Mouse (Mus musculus) neural tube, embryonic 12.5 days (tissue): ENCODE measurements around the gene Elf2. TPM values are rescaled to one million over a fixed set of nuclear protein-coding genes. Genes with fewer than 3 reads are reported as not detected.
A peak's percentile ranks its signal among the peaks of the same experiment; 100 is the strongest.

Experiments used
- ATAC-seq: fragments of 200-750 bp; cut with Nextera tagmentation; 2 replicates; pipeline ENCODE4 v1.8.0; 2017; ENCODE audit warnings: low read depth, mild to moderate bottlenecking, moderate TSS enrichment, moderate library complexity; ENCODE audit not compliant: low FRiP score
- H3K27ac ChIP-seq: fragments of 300-500 bp; sonication (generic); 2 replicates; pipeline ENCODE4 v1.5.1; 2016
- H3K27me3 ChIP-seq: fragments of 300-500 bp; sonication (generic); replicated peaks from 2 replicates; pipeline ENCODE4 v1.6.1; 2016; ENCODE audit warnings: mild to moderate bottlenecking
- H3K36me3 ChIP-seq: fragments of 300-500 bp; sonication (generic); 2 replicates; pipeline ENCODE4 v1.6.1; 2016; ENCODE audit warnings: mild to moderate bottlenecking
- H3K4me1 ChIP-seq: fragments of 300-500 bp; sonication (generic); 2 replicates; pipeline ENCODE4 v1.6.1; 2016
- H3K4me2 ChIP-seq: fragments of 300-500 bp; sonication (generic); replicated peaks from 2 replicates; pipeline ENCODE4 v1.6.1; 2016; ENCODE audit warnings: mild to moderate bottlenecking
- H3K4me3 ChIP-seq: fragments of 300-500 bp; sonication (generic); 2 replicates; pipeline ENCODE4 v1.5.1; 2016
- H3K9ac ChIP-seq: fragments of 300-500 bp; sonication (generic); 2 replicates; pipeline ENCODE4 v1.6.1; 2016; ENCODE audit warnings: mild to moderate bottlenecking
- H3K9me3 ChIP-seq: fragments of 300-500 bp; sonication (generic); 2 replicates; pipeline ENCODE4 v1.6.1; 2016; ENCODE audit warnings: mild to moderate bottlenecking
- WGBS: fragments of 180-500 bp; shearing (Covaris S2); methylation state at CpG from one replicate; pipeline ENCODE4 v1.1.7; 2016; 5-methylcytosine and 5-hydroxymethylcytosine counted together
- polyA plus RNA-seq: library from polyadenylated mRNA; unstranded; fragments of >200 nt; fragmentation: Nextera tagmentation; extraction: Ambion mirVana; gene quantifications from 2 replicates; pipeline ENCODE4 v1.2.1, GENCODE M21; 2016

Elf2 gene
- polyA plus RNA-seq, 1 experiment from 2014 or later: 41.2 TPM

DNA sequence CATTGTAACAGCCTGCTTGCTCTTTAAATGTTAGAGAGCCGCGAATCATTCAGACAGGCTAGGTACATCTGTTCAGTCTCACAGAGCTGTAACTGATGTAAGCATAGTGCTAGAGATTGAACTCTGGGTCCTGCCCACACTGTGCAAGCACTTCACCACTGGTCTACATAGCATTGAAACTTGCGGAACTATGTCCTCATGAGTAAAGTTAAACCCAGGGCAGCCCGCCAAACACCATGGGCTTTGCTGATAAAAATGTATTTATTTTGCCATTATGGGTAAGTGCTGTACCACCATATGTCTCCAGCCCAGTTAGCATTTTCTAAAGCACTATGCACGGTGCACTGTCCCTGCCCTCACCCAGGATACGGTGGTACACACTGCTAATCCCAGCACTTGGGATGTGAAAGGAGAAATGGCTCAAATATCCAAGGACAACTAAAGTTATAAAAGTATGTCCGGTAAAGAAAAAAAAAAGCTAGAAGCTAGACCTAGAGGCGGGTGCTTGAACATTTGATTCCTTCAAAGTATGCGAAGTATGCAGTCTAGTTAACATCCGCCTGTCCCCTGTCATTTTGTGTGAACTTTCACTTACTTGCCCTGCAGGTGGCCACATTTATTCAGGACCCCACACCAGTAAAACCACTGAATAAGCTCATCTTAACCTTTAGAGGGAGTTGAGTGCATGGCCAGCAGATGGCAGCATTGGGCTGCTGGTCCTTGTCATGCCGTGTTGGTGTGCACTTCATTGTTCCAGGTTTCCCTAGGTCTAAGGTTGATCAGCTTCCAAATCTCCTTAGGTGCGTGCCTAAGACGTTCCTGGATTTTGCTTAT is 106.3 kb downstream of the Elf2 start:
- Histone ChIP-seq H3K36me3 (no peaks in the 10 kb centered on the region; the same call in 1 of the 2 replicates), H3K9me3 (no peaks in the 10 kb centered on the region), H3K27me3 (no peaks in the 10 kb centered on the region), H3K27ac (no peak overlapping the region), H3K4me3 (no peak overlapping the region), H3K4me1 (0 out of 2 replicates have a peak, but pooled peaks cover 6% of the 10 kb centered on the region), H3K9ac (no peak overlapping the region), H3K4me2 (no peak overlapping the region)
- WGBS: 57% methylated on average over 13 of the region's 13 CpGs
- ATAC-seq: peak; percentile 81

DNA sequence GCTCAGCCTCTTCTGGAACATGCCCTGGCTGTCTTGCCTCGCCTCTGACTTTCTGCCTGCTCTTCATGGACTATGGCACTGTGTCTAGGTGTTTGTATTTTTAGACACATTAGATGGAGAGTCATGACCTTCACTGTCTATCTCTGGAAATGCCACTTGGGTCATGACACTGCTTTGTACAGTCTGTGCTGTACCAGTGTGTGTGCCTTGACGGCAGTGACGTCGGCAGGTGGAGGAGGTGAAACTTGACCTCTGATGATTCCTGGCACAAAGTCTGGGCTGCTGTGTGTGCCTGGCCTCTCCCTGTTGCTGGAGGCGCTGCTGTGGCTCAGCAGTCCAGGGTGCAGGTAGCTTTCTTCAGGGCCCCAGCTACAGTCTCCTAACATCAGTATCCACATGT is 107.0 kb downstream of the Elf2 start:
- Histone ChIP-seq H3K4me3 (no peak overlapping the region), H3K36me3 (no peaks in the 10 kb centered on the region; the same call in 1 of the 2 replicates), H3K4me2 (no peak overlapping the region), H3K27me3 (no peaks in the 10 kb centered on the region), H3K9me3 (no peaks in the 10 kb centered on the region), H3K27ac (no peak overlapping the region), H3K9ac (no peak overlapping the region), H3K4me1 (0 out of 2 replicates have a peak, but pooled peaks cover 6% of the 10 kb centered on the region)
- ATAC-seq: no peak
- 73% methylated on average over 5 of the region's 5 CpGs for WGBS

DNA sequence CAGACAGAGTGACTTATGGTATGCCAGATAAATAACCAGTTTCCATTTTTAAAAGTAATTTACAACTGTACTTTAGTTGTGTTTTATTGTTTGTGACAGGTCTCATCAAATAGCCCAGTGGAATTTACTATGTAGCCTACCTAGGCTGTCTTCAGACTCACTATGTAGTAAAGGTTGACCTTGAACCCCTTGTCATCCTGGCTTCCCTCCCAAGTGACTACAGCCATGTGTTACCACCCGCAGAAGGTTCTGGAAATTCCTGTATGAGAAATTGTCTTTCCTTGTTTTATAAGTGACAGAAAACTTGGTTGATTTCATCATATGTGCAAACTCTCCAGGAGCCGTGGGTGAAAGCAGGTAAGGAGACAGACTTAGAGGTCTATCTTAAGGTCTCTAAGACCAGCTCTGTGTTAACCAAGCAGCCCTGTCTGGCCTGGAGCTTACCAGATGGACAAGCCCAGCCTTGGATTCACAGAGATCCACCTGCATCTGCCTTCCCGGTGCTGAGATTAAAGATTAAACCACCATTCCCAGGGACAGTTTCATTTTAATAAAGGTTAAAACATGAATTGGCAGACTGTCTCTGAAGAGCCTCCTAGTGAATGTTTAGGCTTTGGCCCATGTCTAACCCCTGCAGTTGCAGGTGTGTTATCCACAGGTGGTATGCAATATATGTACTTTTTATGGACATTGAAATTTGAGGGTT is 108.1 kb downstream of the Elf2 start:
- Histone ChIP-seq H3K36me3 (no peaks in the 10 kb centered on the region), H3K9ac (no peak overlapping the region), H3K27me3 (no peaks in the 10 kb centered on the region), H3K4me1 (0 out of 2 replicates have a peak, but pooled peaks cover 6% of the 10 kb centered on the region), H3K9me3 (no peaks in the 10 kb centered on the region), H3K4me2 (no peak overlapping the region), H3K27ac (no peak overlapping the region), H3K4me3 (no peak overlapping the region)
- WGBS: 88% methylated on average over 3 of the region's 3 CpGs
- ATAC-seq: no peak

DNA sequence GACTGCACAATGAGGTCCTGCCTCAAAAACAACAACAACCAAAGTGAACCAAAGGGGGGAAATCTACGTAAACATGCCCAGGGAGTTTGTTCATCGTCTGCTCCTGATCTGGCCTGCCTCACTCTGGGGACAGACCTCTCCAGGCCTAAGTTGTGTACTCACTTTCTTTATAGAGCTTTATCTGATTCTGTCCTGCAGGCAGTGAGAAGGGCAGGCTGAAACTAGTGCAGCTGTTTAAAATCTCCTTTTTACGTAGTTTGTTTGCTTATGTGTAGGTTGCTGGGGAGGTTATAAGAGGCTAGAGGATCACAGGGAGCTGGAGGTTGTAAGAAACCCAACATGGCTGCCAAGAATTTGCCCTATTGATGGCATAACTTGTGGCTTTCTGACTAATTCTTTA is 109.0 kb downstream of the Elf2 start:
- Histone ChIP-seq H3K4me2 (no peak overlapping the region), H3K4me1 (0 out of 2 replicates have a peak, but pooled peaks cover 6% of the 10 kb centered on the region), H3K9ac (no peak overlapping the region), H3K4me3 (no peak overlapping the region), H3K9me3 (no peaks in the 10 kb centered on the region), H3K27ac (no peak overlapping the region), H3K27me3 (no peaks in the 10 kb centered on the region), H3K36me3 (no peaks in the 10 kb centered on the region)
- WGBS: 83% methylated on average over 3 of the region's 3 CpGs
- ATAC-seq: no peak

DNA sequence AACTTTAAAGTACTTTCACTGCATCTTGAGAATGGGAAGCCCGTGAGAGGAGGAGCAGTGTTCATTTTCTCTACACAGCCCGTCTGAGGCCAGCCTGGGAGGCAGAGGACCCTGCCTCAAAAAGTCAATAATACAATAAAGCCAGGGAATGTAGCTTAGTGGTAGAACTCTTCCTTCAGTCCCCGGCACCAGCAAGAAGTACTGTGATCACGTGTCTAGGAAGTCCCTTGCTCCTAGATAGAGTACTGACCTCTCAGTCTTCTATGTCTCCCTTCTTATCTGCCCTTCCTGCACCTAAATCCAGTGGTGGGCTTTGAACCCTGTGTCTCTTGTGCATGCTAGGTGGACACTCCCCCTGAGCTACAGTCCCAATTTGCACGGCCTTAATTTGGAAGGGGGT is 109.6 kb downstream of the Elf2 start:
- no peaks in the 10 kb centered on the region for H3K27me3 ChIP-seq
- 76% methylated on average over 5 of the region's 5 CpGs for WGBS

DNA sequence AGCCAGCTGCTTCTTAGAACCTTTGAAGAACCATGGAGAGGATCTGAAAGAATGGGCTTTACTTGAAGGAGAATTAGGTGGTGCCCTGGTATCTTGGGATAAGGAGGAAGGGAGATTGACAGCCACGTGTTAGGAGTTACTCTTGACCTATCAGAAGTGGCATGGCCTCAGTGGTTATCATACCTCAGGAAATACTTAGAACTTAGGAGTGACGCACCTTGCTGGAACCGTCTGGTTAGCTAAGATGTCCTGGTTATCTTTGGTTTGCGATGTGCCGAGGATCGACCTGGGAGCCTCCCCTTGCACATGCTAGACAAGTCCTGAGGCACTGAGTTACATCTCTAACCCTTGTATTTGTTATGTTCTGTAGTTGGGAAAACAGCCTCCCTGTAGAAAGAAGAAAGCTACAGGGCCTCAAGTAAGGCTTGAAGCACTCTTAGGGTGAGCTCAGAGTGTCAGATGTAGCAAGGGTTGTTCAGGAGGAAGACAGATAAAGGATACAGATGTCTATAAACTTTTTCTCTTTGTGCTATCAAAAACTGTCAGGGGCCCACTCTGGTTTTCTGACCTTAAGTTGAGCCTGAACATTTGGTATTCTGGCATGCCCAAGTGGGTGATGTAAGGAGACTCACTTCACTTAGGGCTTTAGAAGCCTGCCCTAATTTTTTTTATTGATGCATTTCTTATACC is 110.2 kb downstream of the Elf2 start:
- Histone ChIP-seq H3K9me3 (no peaks in the 10 kb centered on the region), H3K27ac (no peak overlapping the region), H3K4me3 (no peak overlapping the region), H3K9ac (no peak overlapping the region), H3K4me1 (0 out of 2 replicates have a peak, but pooled peaks cover 10% of the 10 kb centered on the region), H3K36me3 (no peaks in the 10 kb centered on the region), H3K27me3 (no peaks in the 10 kb centered on the region), H3K4me2 (no peak overlapping the region)
- no peak for ATAC-seq
- WGBS: 94% methylated on average over 6 of the region's 6 CpGs

More for the DNA sequence above, 109.6 kb downstream of the Elf2 start:
- H3K4me3 ChIP-seq: no peak overlapping the region
- no peak overlapping the region for H3K9ac ChIP-seq
- no peaks in the 10 kb centered on the region for H3K36me3 ChIP-seq
- H3K9me3 ChIP-seq: no peaks in the 10 kb centered on the region
- H3K4me1 ChIP-seq: 0 out of 2 replicates have a peak, but pooled peaks cover 8% of the 10 kb centered on the region
- ATAC-seq: no peak
- no peak overlapping the region for H3K4me2 ChIP-seq
- no peak overlapping the region for H3K27ac ChIP-seq

DNA sequence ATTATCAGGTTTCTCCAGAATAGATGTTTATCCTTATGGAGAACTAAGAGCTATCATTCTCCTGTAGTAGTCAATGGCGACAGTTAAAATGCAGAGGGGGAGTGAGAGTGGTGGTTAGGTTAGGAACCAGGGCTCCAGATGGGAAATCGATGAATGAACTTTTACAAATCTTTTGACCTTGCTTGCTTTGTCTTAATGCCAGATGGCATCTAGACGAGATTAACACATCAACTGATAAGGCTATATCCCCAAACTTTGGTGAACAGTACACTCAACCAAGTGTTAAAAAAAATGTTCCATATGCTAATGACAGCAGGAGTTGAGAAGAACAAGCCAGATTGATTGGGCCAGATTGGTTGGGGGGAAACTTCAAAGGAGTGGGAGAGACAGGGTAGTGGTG is 111.2 kb downstream of the Elf2 start:
- no peak for ATAC-seq
- no peak overlapping the region for H3K27ac ChIP-seq
- no peaks in the 10 kb centered on the region for H3K27me3 ChIP-seq
- WGBS: 93% methylated on average over 3 of the region's 3 CpGs
- no peaks in the 10 kb centered on the region for H3K36me3 ChIP-seq
- no peak overlapping the region for H3K4me3 ChIP-seq
- H3K4me1 ChIP-seq: 0 out of 2 replicates have a peak, but pooled peaks cover 4% of the 10 kb centered on the region
- no peak overlapping the region for H3K4me2 ChIP-seq
- no peaks in the 10 kb centered on the region for H3K9me3 ChIP-seq
- H3K9ac ChIP-seq: no peak overlapping the region

DNA sequence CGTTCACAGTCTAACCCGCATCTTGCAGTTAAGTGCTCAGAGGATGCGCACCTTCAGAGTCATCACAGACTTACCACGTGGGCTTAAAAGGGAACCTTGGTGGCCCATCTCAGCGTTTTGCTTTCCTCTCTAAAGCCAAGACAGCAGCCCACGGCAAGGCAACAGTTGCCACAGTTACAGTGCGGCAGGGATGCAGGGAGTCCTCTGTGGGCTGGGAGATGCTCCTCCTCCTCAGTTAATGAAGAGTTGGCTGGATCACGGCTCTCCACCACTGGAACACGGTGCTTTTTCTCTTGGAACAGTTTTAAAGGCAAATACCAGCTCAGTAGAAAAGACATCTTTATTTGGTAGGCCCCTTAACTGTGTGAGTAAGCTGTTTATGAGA is 111.7 kb downstream of the Elf2 start:
- no peaks in the 10 kb centered on the region for H3K27me3 ChIP-seq
- no peak overlapping the region for H3K4me2 ChIP-seq
- H3K4me1 ChIP-seq: peaks cover 6% of the 10 kb centered on the region
- H3K4me3 ChIP-seq: no peak overlapping the region
- H3K36me3 ChIP-seq: no peaks in the 10 kb centered on the region
- H3K27ac ChIP-seq: no peak overlapping the region
- 88% methylated on average over 9 of the region's 9 CpGs for WGBS
- no peak for ATAC-seq
- H3K9ac ChIP-seq: no peak overlapping the region
- no peaks in the 10 kb centered on the region for H3K9me3 ChIP-seq

DNA sequence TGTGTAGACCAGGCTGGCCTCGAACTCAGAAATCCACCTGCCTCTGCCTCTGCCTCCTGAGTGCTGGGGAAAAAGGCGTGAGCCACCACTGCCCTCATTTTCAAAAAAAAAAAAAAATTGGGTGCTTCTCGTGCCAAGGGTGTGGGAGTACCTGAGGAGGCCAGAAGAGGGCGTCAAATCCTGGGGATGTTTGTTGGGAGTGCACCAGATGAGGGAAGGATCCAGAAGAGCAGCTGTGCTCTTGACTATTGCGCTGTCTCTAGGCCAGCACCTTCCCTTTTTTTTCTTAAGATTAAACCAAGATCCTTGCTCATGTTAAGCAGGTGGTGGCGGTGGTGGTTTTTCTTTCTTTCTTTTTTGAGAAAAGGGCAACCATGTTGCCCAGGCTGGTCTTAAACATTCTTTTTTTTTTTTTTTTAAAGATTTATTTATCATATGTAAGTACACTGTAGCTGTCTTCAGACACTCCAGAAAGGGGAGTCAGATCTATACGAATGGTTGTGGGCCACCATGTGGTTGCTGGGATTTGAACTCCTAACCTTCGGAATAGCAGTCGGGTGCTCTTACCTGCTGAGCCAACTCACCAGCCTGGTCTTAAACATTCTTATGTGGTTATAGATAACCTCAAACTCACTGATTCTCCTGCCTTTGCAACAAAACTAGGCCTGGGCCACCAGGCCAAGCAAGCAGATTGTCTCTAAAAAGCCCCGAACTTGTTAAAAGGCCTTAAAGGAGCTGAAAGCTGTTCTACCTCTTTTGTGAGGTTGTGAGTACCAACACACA is 112.2 kb downstream of the Elf2 start:
- H3K9me3 ChIP-seq: no peaks in the 10 kb centered on the region
- no peak overlapping the region for H3K4me2 ChIP-seq
- H3K27me3 ChIP-seq: no peaks in the 10 kb centered on the region
- WGBS: 81% methylated on average over 10 of the region's 10 CpGs
- H3K4me3 ChIP-seq: no peak overlapping the region
- H3K36me3 ChIP-seq: no peaks in the 10 kb centered on the region
- no peak overlapping the region for H3K27ac ChIP-seq
- H3K4me1 ChIP-seq: peaks cover 12% of the 10 kb centered on the region
- H3K9ac ChIP-seq: no peak overlapping the region
- no peak for ATAC-seq

DNA sequence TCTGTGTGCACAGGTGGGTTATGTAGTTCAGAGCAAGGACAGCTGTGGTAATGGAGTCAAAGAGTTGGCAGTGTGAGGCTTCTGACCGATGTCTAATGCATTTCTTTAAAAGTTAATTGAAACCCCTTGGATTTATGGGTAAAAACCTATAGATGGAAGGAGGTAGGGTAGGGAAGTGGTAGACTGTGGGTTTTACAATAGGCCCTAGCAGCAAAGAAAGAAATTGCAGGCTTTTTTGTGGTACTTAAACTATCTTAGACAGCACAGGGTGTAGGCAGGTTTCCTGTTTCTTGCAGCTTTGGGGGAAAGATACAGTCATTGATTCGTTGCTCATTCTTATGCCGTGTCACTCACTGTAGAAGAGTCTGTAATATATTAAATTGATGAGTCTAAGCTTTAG is 113.9 kb downstream of the Elf2 start:
- H3K4me3 ChIP-seq: no peak overlapping the region
- H3K4me1 ChIP-seq: peaks cover 15% of the 10 kb centered on the region
- ATAC-seq: no peak
- no peaks in the 10 kb centered on the region for H3K9me3 ChIP-seq
- H3K9ac ChIP-seq: no peak overlapping the region
- H3K4me2 ChIP-seq: peak overlapping the region; percentile 75
- 88% methylated on average over 3 of the region's 3 CpGs for WGBS
- no peaks in the 10 kb centered on the region for H3K27me3 ChIP-seq
- H3K36me3 ChIP-seq: no peaks in the 10 kb centered on the region
- no peak overlapping the region for H3K27ac ChIP-seq

DNA sequence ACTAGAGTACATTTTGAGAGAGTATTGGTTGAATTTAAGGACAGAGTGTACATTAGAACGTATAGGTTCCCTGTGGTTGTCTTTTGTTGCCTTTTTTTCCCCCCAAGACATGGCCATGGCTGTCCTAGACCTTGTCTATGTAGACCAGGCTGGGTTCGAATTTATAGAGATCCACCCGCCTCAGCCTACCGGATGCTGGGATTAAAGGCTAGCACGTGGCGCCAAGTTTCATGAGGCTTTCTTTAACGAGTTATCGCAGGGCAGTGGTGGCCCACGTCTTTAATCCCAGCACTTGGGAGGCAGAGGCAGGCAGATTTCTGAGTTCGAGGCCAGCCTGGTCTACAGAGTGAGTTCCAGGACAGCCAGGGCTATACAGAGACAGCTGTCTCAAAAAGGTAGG is 114.5 kb downstream of the Elf2 start:
- no peaks in the 10 kb centered on the region for H3K27me3 ChIP-seq
- 96% methylated on average over 10 of the region's 10 CpGs for WGBS
- no peak for ATAC-seq

More for the DNA sequence above, 114.5 kb downstream of the Elf2 start:
- Histone ChIP-seq H3K9ac (no peak overlapping the region), H3K27ac (no peak overlapping the region), H3K4me1 (peaks cover 15% of the 10 kb centered on the region), H3K4me3 (peak overlapping the region; percentile 92; the same call in 1 of the 2 replicates), H3K9me3 (no peaks in the 10 kb centered on the region), H3K4me2 (peak overlapping the region; percentile 75), H3K36me3 (no peaks in the 10 kb centered on the region)
